Mouse (Mus musculus): ENCODE measurements at regions not wholly inside any gene's neighbourhood (a gene's known extent, or its start where the extent isn't known, plus 50 kb on each side); places are given as distances from the start of the nearest gene placed in this dataset.

- no peak for TF ChIP-seq POLR2A (IDR thresholded peaks at IDR 0.05; ENCODE audit: insufficient read length, low read depth)
- TF ChIP-seq MYOD1 (IDR thresholded peaks at IDR 0.05; ENCODE audit: control insufficient read depth in 1 of 3, insufficient read length in 2 of 3, low read depth in 2 of 3): no peak
- TF ChIP-seq USF1 (IDR thresholded peaks at IDR 0.05; ENCODE audit: low read depth): no peak
- no peak for TF ChIP-seq TCF12 (IDR thresholded peaks at IDR 0.05; ENCODE audit: insufficient read depth, poor library complexity, severe bottlenecking)
- no peak for TF ChIP-seq POLR2AphosphoS2 (IDR thresholded peaks at IDR 0.05; ENCODE audit: insufficient read length, low read depth)
- no peak for TF ChIP-seq MAX (IDR thresholded peaks at IDR 0.05; ENCODE audit: low read depth)
- no peak for TF ChIP-seq REST (IDR thresholded peaks at IDR 0.05; ENCODE audit: insufficient read depth, insufficient read length)
- no peak for TF ChIP-seq MYOG (IDR thresholded peaks at IDR 0.05; ENCODE audit: control insufficient read depth in 1 of 3, insufficient read depth in 1 of 3, insufficient read length in 2 of 3, low read depth in 2 of 3)
- TF ChIP-seq TCF3 (IDR thresholded peaks at IDR 0.05; ENCODE audit: insufficient read length, low read depth): no peak
- TF ChIP-seq CEBPB (IDR thresholded peaks at IDR 0.05; ENCODE audit: insufficient read depth, poor library complexity, severe bottlenecking): no peak
- TF ChIP-seq SRF (IDR thresholded peaks at IDR 0.05; ENCODE audit: control insufficient read depth, insufficient read length, low read depth): no peak
- TF ChIP-seq E2F4 (IDR thresholded peaks at IDR 0.05; ENCODE audit: insufficient read depth): no peak
Measured at GRCm38 (mm10) chr2:48211804-48212203, 602.1 kb upstream of the Acvr2a start.
